9 mouse cellular contexts compared by ENCODE assay signal in genomic region chr5:129063792-129064087, GRCm38 (mm10). TPM values are rescaled to one million over a fixed set of nuclear protein-coding genes. Genes with fewer than 3 reads are reported as not detected.
DNase-seq lines count a peak whose midpoint lies in the region; ATAC-seq lines count a peak whose summit lies in the region.
"Had no signal": no experiment of that assay in that cellular context is flagged by ENCODE, and none has a peak within 500 bp of the region (broad histone marks: within the 10 kb centered on the region; RNA-seq: fewer than 3 reads in every experiment).

No protein-coding gene starts in this region.

- 29% methylated on average over 8 of the region's 8 CpGs for WGBS in kidney, embryonic 14.5 days
- 47% methylated on average over 8 of the region's 8 CpGs for WGBS in embryonic facial prominence, embryonic 11.5 days
- WGBS in hindbrain, embryonic 13.5 days, result 60% methylated on average over 8 of the region's 8 CpGs
- 59% methylated on average over 8 of the region's 8 CpGs for WGBS in midbrain, embryonic 15.5 days

- peaks cover 9% of the 10 kb centered on the region; the same call in 1 of the 2 replicates for H3K27me3 ChIP-seq in kidney, embryonic 14.5 days (ENCODE audit: control insufficient read depth, insufficient read depth, low read length)
- H3K27me3 ChIP-seq in embryonic facial prominence, embryonic 11.5 days (ENCODE audit: control insufficient read depth, insufficient read depth, low read length), result no peaks in the 10 kb centered on the region
- H3K27me3 ChIP-seq in hindbrain, embryonic 13.5 days, result peaks cover 12% of the 10 kb centered on the region
- peaks cover 8% of the 10 kb centered on the region for H3K27me3 ChIP-seq in midbrain, embryonic 15.5 days (replicated peaks)

- no peak overlapping the region for H3K27ac ChIP-seq in kidney, embryonic 14.5 days (ENCODE audit: low read depth, low read length)
- H3K27ac ChIP-seq in embryonic facial prominence, embryonic 11.5 days (replicated peaks; ENCODE audit: low read depth, low read length), result no peak overlapping the region
- H3K27ac ChIP-seq in hindbrain, embryonic 13.5 days, result no peak overlapping the region
- H3K27ac ChIP-seq in midbrain, embryonic 15.5 days, result no peak overlapping the region
- H3K27ac ChIP-seq: liver, embryonic 15.5 days had no signal

- H3K4me1 ChIP-seq in kidney, embryonic 14.5 days (ENCODE audit: control insufficient read depth, insufficient read depth, low read length), result peaks cover 15% of the 10 kb centered on the region
- H3K4me1 ChIP-seq in embryonic facial prominence, embryonic 11.5 days (ENCODE audit: control insufficient read depth, insufficient read depth, low read length), result no peaks in the 10 kb centered on the region; the same call in 1 of the 2 replicates
- H3K4me1 ChIP-seq in hindbrain, embryonic 13.5 days (replicated peaks), result peaks cover 13% of the 10 kb centered on the region
- H3K4me1 ChIP-seq in midbrain, embryonic 15.5 days, result peaks cover 9% of the 10 kb centered on the region; the same call in 1 of the 2 replicates
- H3K4me1 ChIP-seq: liver, embryonic 15.5 days had no signal

- H3K9ac ChIP-seq in kidney, embryonic 14.5 days (ENCODE audit: low read depth, low read length), result no peak overlapping the region
- H3K9ac ChIP-seq in embryonic facial prominence, embryonic 11.5 days (replicated peaks; ENCODE audit: low read length), result no peak overlapping the region
- H3K9ac ChIP-seq in hindbrain, embryonic 13.5 days, result 0 out of 2 replicates have a peak overlapping the region, but pooled peaks have one; percentile 40
- no peak overlapping the region for H3K9ac ChIP-seq in midbrain, embryonic 15.5 days
- H3K9ac ChIP-seq: liver, embryonic 15.5 days had no signal

- no peaks in the 10 kb centered on the region for H3K9me3 ChIP-seq in kidney, embryonic 14.5 days (ENCODE audit: control insufficient read depth, low read length)
- no peaks in the 10 kb centered on the region for H3K9me3 ChIP-seq in embryonic facial prominence, embryonic 11.5 days (replicated peaks; ENCODE audit: control insufficient read depth, low read length)
- H3K9me3 ChIP-seq in hindbrain, embryonic 13.5 days, result no peaks in the 10 kb centered on the region
- H3K9me3 ChIP-seq in midbrain, embryonic 15.5 days, result no peaks in the 10 kb centered on the region
- H3K9me3 ChIP-seq: liver, embryonic 15.5 days had no signal

- no peak for DNase-seq in kidney, adult 18-20 months
- DNase-seq in embryonic facial prominence, embryonic 11.5 days (ENCODE audit: low spot score), result no peak
- DNase-seq in right cerebral cortex, adult 2 months (ENCODE audit: low spot score in 2 of 2), result no peak
- DNase-seq in yolk sac, embryonic 10.5 days (ENCODE audit: low spot score), result no peak

- ATAC-seq in kidney, embryonic 14.5 days (ENCODE audit: low FRiP score, low TSS enrichment), result 0 out of 2 replicates have a peak, but pooled peaks have one; percentile 4
- ATAC-seq in embryonic facial prominence, embryonic 11.5 days (replicated peaks; ENCODE audit: insufficient number of reproducible peaks, low FRiP score, low TSS enrichment, low read depth), result no peak
- no peak; the same call in 1 of the 2 replicates for ATAC-seq in hindbrain, embryonic 13.5 days (ENCODE audit: low FRiP score)
- peak; percentile 52; the same call in 1 of the 2 replicates for ATAC-seq in midbrain, embryonic 15.5 days (replicated peaks)
- ATAC-seq in megakaryocyte progenitor cell, adult 5-6 weeks (replicated peaks; ENCODE audit: poor library complexity), result no peak

- no peaks in the 10 kb centered on the region for H3K36me3 ChIP-seq in kidney, embryonic 14.5 days (ENCODE audit: control insufficient read depth, insufficient read depth, low read length)
- no peaks in the 10 kb centered on the region for H3K36me3 ChIP-seq in embryonic facial prominence, embryonic 11.5 days (replicated peaks; ENCODE audit: control insufficient read depth, insufficient read depth, low read depth, low read length)
- no peaks in the 10 kb centered on the region for H3K36me3 ChIP-seq in hindbrain, embryonic 13.5 days
- no peaks in the 10 kb centered on the region for H3K36me3 ChIP-seq in midbrain, embryonic 15.5 days (replicated peaks)
- H3K36me3 ChIP-seq: liver, embryonic 15.5 days had no signal

- 0 out of 2 replicates have a peak overlapping the region, but pooled peaks have one; percentile 7 for H3K4me3 ChIP-seq in kidney, embryonic 14.5 days (ENCODE audit: low read length)
- H3K4me3 ChIP-seq in embryonic facial prominence, embryonic 11.5 days (ENCODE audit: low read depth, low read length), result no peak overlapping the region
- peak overlapping the region; percentile 23 for H3K4me3 ChIP-seq in hindbrain, embryonic 13.5 days
- H3K4me3 ChIP-seq in midbrain, embryonic 15.5 days, result peak overlapping the region; percentile 21
- H3K4me3 ChIP-seq: liver, embryonic 15.5 days had no signal

- H3K4me2 ChIP-seq in kidney, embryonic 14.5 days (replicated peaks; ENCODE audit: low read depth, low read length), result peak overlapping the region; percentile 40
- H3K4me2 ChIP-seq in embryonic facial prominence, embryonic 11.5 days (ENCODE audit: low read depth, low read length), result peak overlapping the region; percentile 11; the same call in 1 of the 2 replicates
- H3K4me2 ChIP-seq in hindbrain, embryonic 13.5 days, result peak overlapping the region; percentile 49
- H3K4me2 ChIP-seq in midbrain, embryonic 15.5 days, result peak overlapping the region; percentile 51
- H3K4me2 ChIP-seq: liver, embryonic 15.5 days had no signal

RNA-seq across cellular contexts. Expression of gene Adgrd1, which starts 32.8 kb away (rescaled TPM):
- 0.50 and 0.51 TPM in 2 replicates for polyA plus RNA-seq in kidney, embryonic 14.5 days (2014; fragmentation: Nextera tagmentation; extraction: Ambion mirVana)
- polyA plus RNA-seq in embryonic facial prominence, embryonic 11.5 days (2014; fragmentation: Nextera tagmentation; extraction: Ambion mirVana), result 0.06 TPM in 1 of 2 replicates, not detected in the other
- 0.13 and 0.14 TPM in 2 replicates for polyA plus RNA-seq in hindbrain, embryonic 13.5 days (2015; fragmentation: Nextera tagmentation; extraction: Ambion mirVana)
- polyA plus RNA-seq in midbrain, embryonic 15.5 days (2015; fragmentation: Nextera tagmentation; extraction: Ambion mirVana), result 0.18 and 0.26 TPM in 2 replicates
- 0.15 and 0.59 TPM in 2 replicates for total RNA-seq in megakaryocyte progenitor cell, adult 5-6 weeks (2015)
- total RNA-seq in megakaryocyte progenitor cell, adult 5-6 weeks (2017), result 0.50 and 0.51 TPM in 2 replicates

RNA-seq across cellular contexts. Expression of gene Ran, which starts 43.9 kb away (rescaled TPM):
- 768 and 779 TPM in 2 replicates for polyA plus RNA-seq in kidney, embryonic 14.5 days (2014; fragmentation: Nextera tagmentation; extraction: Ambion mirVana)
- 872 and 909 TPM in 2 replicates for polyA plus RNA-seq in embryonic facial prominence, embryonic 11.5 days (2014; fragmentation: Nextera tagmentation; extraction: Ambion mirVana)
- polyA plus RNA-seq in hindbrain, embryonic 13.5 days (2015; fragmentation: Nextera tagmentation; extraction: Ambion mirVana), result 416 and 421 TPM in 2 replicates
- 342 and 346 TPM in 2 replicates for polyA plus RNA-seq in midbrain, embryonic 15.5 days (2015; fragmentation: Nextera tagmentation; extraction: Ambion mirVana)
- 583 and 587 TPM in 2 replicates for total RNA-seq in megakaryocyte progenitor cell, adult 5-6 weeks (2015)
- 525 and 594 TPM in 2 replicates for total RNA-seq in megakaryocyte progenitor cell, adult 5-6 weeks (2017)

RNA-seq across cellular contexts. Expression of gene Stx2, which starts 55.4 kb away (rescaled TPM):
- 18.1 and 29.5 TPM in 2 replicates for polyA plus RNA-seq in kidney, embryonic 14.5 days (2014; fragmentation: Nextera tagmentation; extraction: Ambion mirVana)
- 32.8 and 34.4 TPM in 2 replicates for polyA plus RNA-seq in embryonic facial prominence, embryonic 11.5 days (2014; fragmentation: Nextera tagmentation; extraction: Ambion mirVana)
- polyA plus RNA-seq in hindbrain, embryonic 13.5 days (2015; fragmentation: Nextera tagmentation; extraction: Ambion mirVana), result 18.0 and 21.1 TPM in 2 replicates
- 15.4 and 15.6 TPM in 2 replicates for polyA plus RNA-seq in midbrain, embryonic 15.5 days (2015; fragmentation: Nextera tagmentation; extraction: Ambion mirVana)
- total RNA-seq in megakaryocyte progenitor cell, adult 5-6 weeks (2015), result 12.6 and 19.4 TPM in 2 replicates
- 24.3 and 26.0 TPM in 2 replicates for total RNA-seq in megakaryocyte progenitor cell, adult 5-6 weeks (2017)

Comparison
In these comparisons a context has a peak if more than half of its experiments do, and no peak if none do; other contexts are left out.
1. ATAC-seq: peak in kidney, embryonic 14.5 days (single experiment) and midbrain, embryonic 15.5 days (single experiment); none in embryonic facial prominence, embryonic 11.5 days (single experiment), hindbrain, embryonic 13.5 days (single experiment) and megakaryocyte progenitor cell, adult 5-6 weeks (single experiment).
2. Peak in every context shown above with its lines, with median percentiles within 50 percentile points of each other: H3K4me2 ChIP-seq.